Mouse (Mus musculus): Measurements from ENCODE around the gene Cnih2.

DNA sequence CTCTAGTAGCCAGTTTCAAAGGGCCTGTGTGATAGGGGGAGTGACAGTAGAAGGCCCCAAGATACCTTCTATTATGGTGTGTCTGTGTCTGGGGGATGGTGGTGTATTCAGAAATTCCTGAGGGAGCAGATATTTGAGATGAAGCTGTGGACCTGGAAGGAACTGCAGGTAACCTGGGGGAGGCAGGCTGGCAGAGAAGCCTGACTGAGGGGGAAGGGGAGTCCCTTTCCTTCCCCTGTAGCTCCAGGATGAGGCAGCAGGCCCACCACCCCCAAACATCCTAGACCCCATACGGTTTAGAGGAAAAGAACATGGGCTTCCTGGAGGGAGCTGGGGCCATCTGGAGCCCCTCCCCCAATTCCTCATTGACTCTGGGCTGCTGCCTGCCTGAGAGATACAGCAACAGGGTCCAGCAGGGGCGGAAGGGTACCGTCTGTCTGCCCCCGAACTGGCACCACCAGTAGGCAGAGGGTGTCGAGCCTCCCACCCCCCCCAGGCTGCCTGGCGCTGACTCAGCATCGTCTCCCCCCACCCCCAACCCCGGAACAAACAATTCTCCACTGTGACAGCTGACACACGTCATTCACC is 2.3 kb downstream of the Cnih2 start:
- TF ChIP-seq CTCF (IDR thresholded peaks at IDR 0.05; ENCODE audit: insufficient read depth, low read depth, low read length) (no peak), POLR2A (IDR thresholded peaks at IDR 0.05; ENCODE audit: insufficient read depth, low read depth, low read length) (no peak)
